Mouse (Mus musculus) spleen, embryonic (tissue): ENCODE data around the gene Mprip.

Experiments used
- CTCF ChIA-PET: fragments of 350-600 bp; sonication (Branson Sonifier 250); formaldehyde crosslinking; loops from one replicate; lab custom pipeline; 2022; lab: Charles Lee

Mprip gene

DNA sequence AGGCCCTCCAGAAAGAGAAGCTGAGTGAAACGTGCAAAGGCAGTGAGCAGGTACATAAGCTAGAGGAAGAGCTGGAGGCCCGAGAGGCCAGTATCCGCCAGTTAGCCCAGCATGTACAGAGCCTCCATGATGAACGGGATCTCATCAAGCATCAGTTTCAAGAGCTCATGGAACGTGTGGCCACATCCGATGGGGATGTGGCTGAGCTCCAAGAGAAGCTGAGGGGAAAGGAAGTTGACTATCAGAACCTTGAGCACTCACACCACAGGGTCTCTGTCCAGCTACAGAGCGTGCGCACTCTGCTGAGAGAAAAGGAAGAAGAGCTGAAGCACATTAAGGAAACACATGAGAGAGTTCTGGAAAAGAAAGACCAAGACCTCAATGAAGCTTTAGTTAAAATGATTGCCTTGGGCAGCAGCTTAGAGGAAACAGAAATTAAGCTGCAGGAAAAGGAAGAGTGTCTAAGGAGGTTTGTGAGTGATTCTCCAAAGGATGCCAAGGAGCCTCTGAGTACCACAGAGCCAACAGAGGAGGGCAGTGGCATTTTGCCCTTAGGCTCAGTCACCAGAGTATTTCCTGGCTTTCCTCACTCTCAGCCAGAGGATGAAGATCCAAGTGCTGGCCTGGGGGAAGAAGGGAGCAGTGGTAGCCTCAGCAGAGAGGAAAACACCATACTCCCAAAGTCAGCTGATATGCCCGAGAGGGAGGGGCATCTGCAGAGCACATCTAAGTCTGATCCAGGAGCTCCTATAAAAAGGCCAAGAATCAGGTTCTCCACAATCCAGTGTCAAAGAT, 97.3 kb downstream of the Mprip start:
- CTCF ChIA-PET: interaction anchor here (0.5 kb wide), 1 partner anchor 23 kb away, joined by 3 read pairs; no protein-coding TSS in a partner anchor

DNA sequence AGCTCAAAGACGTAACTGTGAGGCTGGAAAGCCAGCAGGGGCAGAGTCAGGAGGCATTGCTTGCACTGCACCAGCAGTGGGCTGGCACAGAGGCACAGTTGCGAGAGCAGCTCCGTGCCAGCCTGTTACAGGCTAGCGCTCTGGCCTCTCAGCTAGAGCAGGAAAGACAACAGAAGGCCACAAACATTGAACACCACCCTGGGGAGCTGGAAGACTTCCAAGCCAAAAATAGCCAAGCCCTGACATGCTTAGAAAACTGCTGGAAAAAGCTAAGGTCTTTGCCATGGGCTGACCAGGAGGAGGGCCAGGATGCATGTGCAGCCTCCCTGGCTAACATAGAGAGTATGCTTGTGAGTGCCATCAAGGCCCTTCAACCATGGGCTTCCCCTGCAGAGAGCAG, 98.1 kb downstream of the Mprip start:
- CTCF ChIA-PET: no interaction called here

DNA sequence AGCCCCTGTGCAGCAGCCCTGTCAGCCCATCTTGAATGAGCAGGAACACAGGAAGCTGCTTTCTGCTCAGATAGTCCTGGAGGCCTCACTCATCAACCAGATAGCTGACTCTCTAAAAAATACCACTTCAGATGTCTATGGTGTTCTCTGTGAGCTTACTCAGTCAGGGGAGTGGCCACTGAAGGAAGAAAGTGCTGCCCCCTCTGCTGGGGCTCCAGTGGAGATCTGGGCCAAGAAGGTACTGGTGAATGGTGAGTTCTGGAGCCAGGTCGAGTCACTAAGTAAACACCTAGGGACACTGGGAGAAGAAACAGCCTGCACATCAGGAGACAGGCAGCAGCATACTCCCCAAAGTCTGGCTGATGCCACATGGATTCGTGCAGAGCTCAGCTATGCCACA, 98.5 kb downstream of the Mprip start:
- CTCF ChIA-PET: no interaction called here

DNA sequence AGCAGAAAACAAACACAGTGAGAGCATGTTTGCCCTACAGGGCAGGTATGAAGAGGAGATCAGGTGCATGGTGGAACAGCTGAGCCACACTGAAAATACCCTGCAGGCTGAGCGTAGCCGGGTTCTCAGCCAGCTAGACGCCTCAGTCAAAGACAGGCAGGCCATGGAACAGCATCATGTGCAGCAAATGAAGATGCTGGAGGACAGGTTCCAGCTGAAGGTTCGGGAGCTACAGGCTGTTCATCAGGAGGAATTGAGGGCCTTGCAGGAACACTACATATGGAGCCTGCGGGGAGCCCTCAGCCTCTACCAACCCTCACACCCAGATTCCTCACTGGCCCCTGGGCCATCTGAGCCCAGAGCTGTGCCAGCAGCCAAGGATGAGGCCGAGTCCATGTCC, 99.7 kb downstream of the Mprip start:
- CTCF ChIA-PET: no interaction called here

DNA sequence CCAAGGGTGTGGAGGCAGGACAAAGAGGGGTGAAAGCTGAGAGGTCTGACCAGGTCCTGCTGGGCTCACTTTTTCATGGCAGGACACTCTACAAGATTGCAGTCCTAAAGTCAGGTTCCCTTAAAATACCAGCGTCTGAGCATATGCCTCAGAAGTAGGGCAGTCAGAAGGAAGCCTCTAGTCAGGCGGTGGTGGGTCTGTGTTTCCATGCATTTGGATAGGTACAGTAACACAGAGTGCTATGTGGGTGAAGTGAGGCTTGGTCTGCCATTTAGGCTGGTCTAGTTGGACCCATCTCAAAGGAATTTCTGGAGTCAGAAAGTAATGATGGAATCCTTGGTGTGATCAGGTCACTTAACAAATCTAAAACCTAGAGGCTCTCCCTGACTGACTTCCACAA, 108.2 kb downstream of the Mprip start:
- CTCF ChIA-PET: no interaction called here

DNA sequence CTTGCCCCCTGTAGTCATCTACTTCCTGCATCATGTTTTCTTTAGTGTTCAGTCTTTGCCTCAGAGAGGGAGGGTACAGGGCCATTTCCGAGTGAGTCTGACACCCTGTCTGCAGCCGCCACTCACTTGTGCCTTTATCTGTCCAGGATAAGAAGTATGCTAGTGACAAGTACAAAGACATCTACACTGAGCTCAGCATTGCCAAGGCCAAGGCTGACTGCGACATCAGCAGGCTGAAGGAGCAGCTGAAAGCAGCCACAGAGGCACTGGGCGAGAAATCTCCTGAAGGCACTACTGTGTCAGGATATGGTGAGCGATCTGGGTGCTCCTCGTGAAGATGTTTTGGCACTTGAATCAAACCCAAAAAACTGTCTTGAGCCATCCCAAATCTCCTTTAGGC, 108.6 kb downstream of the Mprip start:
- CTCF ChIA-PET: no interaction called here

DNA sequence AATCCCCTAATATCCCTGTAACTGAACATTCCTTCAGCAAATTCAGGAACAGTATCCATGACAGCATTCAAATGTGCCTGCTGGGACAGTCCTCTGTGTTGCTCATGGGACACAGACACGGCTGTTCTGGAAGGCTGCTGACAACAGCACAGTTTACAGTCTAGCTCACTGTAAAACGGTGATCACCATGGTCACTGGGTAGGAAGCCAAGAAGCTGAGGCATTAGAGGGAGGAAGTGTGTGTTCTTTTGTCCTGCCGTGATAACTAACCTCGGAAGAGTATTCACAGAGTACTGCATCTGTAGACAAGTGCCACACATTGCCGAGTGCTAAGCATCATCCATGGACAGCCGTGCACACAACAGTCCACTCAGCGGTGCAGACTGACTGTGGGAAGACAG, 109.6 kb downstream of the Mprip start:
- CTCF ChIA-PET: no interaction called here

DNA sequence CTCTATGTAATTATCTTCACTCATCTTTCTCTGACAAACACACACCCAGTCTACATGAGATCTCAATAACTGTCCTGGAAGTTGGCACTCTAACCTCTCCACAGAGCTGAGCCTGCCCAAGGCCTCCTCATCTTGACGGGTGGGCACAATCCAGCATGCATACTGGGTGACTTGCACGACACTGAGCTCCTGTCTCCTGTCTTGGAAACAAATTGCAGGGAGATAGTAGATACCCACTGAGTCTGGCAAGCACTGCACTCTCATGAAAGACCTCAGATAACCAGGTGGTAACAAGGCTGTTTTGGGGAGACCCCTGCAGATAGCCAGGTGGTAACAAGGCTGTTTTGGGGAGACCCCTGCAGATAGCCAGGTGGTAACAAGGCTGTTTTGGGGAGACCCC, 111.2 kb downstream of the Mprip start:
- CTCF ChIA-PET: no interaction called here

DNA sequence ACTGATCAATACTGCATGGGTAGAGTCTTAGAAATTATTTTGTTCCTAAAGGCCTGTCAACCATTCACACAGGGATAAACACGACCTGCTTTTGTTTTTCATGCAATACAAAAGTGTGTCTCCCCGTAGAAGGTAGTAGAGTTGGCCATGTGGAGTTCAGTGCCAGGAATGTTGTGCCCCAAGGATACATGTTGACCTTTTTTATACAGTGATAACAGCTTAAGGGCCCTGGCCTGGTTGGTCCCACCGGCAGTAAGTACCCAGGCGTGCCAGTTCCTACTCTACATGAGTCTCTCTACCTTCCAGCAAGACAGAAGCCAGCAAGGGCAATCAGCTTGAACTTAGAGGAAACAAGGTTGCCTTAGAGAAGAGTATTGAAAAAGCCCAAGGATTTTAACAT, 111.8 kb downstream of the Mprip start:
- CTCF ChIA-PET: no interaction called here

DNA sequence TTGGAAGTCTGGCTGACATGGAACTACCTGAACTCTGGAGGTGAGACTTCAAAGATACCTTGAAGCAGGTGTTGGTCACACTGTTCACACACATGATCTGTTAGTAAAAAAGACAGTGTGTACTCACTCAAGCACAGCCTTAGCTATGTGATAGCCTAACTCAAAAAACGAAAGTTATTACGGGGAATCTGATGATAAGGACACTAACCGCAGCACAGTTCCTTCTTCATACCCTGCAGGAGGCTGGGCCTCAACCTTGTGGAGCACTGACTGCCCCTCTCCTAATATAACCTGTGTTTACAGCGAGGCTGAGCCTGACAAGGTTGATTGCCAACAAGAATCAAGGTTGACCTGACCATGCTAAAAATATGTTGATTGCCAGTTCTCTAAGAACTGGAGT, 113.4 kb downstream of the Mprip start:
- CTCF ChIA-PET: interaction anchor here (0.6 kb wide), 1 partner anchor 56 kb away, joined by 3 read pairs; no protein-coding TSS in a partner anchor

DNA sequence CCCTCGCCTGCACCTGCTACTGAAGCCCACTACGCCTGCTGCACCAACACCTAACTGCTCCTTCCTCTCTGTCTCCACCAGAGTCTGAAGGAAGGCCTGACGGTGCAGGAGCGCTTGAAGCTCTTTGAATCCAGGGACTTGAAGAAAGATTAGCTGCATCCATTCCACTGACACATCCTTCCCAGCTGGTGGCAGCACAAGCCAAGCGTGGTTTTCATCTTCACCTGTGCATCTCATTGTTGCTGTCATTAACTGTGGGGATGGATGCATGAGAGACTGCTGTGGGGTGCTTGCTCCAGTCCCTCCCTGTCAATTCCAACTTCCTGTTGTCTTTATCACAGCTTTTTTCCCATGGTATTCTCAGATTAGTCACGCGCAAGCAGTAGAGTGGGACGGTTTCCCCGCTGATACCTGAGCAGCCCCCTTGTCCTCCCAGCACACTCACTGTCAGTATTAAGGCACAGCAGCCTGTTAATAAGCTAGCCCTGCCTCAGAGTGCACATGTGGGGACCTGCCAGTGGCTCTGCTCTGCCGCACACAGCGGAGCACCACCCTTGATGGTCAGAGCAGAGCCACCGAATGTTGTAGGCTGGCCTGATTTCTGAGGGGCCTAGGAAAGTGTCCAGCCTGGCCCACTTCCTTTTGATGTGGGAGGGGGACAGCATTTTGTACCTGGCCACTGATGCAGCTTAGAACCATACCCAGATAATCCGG, 114.5 kb downstream of the Mprip start:
- CTCF ChIA-PET: no interaction called here

DNA sequence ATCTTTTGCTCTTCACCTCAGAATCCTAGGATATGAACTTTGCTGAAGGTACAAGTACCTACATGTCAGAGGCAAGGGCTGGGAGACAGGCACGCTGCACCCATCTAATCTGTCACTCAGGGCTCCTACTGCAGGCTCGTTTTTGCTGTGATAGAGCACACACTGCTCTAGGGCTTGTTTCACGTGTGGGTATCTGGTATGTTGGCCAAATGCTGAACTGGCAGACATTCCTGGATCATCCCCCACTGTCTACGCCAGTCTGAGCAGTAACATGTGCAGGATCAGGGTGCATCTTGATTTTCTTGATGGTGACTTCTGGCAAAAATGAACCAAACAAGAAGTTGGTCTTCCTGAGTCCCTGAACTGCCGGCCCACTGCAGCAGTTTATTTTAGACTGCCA, 116.2 kb downstream of the Mprip start:
- CTCF ChIA-PET: no interaction called here

DNA sequence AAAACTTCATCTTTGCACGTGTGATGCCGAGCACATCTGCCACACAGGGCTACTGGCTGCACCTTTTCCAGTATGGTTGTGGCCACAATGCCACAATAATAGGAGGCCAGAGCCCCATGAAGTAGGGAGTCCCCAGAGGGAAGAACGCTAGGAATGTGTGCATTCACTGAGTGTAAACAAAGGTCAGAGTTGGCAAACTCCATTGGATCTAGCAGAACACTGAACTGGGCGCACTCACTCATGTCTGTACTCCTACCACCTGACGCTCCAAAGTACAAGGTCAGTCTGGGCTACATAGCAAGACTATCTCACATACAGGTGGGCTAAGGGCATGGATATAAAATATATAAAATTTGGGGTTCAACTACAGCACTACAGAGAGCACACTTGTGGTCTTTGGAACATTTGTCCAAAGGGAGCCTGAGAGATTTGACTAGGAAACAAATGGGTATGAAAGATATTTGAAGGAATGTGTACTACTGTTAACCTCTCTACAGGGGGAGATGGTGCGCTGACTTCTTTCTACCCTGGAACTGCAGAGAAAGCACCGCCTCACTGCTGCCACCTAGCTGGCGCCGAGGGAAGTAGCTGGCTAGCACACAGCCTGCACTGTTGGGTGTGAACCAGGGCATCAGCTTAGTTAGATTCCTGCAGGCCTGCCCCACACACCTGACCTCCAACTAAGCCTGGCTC, 117.2 kb downstream of the Mprip start:
- CTCF ChIA-PET: no interaction called here

DNA sequence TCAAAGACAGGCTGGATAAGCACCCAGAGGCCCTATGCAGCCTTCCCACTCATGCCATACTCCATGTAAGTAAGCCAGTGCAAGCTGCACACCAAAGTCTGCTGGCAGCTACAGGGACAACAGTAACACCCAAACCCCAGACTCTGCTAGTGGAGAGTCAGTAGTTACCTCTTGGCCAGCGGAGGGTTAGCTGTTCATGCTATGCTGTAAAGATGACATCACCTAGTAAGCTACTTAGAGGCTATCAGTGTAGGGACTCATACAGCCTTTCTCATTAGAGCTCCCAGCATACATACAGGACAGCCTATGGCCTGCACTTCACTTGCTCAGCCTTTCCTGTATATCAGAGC, 117.7 kb downstream of the Mprip start:
- CTCF ChIA-PET: no interaction called here

DNA sequence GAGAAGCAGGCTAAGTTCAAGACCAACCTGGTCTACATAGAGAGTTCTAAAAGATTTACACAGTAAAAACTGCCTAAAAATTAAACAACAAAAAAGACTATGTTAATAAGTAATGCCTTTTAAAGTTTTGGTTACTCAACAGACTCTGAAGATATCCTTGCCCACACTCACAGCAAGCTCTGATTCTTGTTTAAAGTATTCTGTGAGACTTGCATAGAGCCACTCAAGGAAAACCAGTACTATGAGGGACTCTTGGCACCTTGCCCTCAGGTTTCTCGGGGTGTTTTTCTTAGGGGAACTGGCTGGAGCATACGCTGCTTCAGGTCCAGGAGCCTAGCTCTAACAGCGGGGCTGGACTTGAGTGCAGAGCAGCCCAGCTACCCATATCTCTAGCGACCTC, 118.3 kb downstream of the Mprip start:
- CTCF ChIA-PET: no interaction called here

DNA sequence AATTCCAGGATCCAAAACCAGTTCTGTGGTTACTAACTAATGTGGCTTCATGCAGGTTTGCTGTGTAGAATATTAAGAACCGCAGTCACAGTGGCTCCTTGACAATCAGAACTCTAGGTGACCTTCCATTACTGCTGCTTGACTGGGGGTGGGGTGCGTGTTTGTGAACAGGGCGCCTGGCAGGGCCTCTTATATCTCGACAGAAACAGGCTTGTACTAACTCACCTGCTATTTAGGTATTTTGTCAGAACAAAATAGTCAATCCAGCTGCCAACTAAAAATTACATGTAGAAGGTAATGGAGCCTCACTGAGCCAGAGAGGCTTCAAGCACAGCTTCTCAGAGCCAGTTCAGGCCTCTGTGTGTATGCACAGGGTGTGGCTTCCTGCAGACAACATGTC, 119.1 kb downstream of the Mprip start:
- CTCF ChIA-PET: no interaction called here

DNA sequence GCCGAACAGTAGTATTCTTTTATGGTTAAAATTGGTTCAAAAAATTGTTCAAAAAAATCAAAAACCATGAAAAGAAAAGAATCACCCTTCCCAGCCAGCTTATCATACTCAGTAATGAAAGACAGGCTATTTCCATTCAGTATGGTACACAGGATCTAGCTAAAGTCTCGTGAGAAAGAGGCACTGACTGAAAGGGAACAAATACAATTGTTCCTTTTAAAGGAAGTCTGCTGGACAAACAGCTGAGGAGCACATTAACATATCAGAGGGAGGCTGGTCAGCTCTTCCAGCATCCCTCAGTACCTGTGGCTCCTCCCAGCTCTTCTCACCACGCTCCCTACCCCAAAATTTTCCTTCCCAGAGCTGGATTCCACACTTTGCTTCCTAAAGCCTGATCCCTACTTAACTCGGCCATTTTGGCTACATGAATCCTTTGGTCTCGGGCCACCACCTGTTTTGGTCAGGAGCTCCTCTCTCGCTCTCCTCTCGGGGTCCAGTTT, 121.0 kb downstream of the Mprip start:
- CTCF ChIA-PET: no interaction called here

DNA sequence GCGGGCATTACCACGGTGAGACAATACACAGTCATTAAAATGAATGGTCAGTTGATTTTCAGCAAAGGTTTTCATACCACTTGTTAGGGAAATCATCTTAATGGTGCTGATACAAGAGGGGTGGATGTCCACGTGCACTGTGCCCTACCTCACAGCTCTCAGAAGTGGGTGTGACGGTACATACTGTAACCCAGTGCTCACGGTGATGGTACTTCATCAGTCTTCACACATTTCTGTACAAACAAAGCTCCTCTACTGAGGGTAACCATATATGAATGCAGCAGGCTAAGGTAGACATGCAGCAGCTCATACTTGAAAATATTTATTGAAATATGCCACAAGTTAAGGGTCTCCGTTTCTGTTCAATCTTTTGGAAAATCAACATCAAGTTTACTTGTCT, 122.5 kb downstream of the Mprip start:
- CTCF ChIA-PET: no interaction called here

DNA sequence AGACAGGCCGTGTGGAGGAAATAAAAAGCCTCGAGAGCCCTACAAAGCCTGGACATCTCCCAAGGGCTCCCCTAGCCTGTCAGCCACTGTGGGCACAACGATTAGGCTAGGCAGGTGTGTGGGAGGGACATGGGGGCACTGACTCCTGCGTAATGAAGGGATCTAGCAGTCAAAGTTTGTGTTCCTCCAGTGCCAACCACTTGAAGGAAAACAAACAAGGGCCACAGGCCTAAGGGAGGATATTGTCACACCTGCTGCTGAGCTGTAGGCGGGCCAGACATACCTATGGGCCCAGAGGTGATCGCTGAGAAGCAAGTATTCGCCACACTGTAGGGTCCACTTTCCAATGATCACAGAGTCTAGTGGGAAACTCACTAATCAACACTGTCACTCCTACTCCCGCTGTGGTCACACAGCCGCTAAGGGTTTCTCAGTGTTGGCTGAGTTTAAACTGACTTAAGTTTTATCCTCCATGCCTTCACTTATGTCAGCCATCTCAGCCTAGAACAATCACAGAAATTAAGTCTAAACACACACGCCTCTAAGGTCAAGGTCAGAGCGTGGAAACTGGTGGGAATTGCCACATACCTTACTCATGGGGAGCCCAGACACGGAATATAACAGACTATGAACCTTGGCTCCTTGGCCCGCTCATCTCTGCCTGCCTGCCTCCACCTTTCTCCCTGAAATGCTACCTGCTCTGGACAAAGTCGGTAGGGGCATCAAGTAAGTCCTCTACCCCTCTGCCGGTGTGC, 125.5 kb downstream of the Mprip start:
- CTCF ChIA-PET: no interaction called here

DNA sequence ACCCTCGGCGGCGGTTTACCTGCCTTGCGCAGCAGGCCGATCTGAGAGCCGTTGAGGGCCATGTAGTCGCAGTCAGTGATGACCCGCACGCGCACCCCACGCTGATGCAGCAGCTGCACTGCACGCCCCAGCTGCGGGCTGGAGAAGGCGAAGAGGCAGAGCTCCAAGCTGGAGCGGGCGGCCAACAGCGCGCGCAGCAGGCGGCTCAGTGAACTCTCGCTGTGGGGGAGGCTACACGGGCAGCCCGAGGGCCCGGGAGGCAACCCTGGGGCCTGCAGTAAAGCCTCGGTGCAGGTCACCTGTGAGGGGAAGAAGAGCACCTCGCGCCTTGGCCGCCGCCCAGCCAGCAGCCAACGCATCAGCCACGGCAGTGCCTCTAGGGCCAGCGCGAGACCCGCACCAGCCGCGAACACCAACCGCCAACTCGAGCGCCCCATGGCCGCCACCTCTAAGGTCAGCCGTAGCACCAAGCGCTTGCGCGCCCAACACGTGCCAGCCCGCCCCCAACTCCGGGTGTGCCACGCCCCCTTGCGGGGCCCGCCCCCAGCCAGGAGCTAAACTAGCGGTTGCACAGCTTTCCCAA, 126.2 kb downstream of the Mprip start, which contains the start of gene Pld6:
Gene Pld6, minus strand, starts transcription at position 447 of the 583 bp plus-strand sequence.
- CTCF ChIA-PET: interaction anchor here (0.6 kb wide), 1 partner anchor 28 kb away, joined by 9 read pairs; no protein-coding TSS in a partner anchor

DNA sequence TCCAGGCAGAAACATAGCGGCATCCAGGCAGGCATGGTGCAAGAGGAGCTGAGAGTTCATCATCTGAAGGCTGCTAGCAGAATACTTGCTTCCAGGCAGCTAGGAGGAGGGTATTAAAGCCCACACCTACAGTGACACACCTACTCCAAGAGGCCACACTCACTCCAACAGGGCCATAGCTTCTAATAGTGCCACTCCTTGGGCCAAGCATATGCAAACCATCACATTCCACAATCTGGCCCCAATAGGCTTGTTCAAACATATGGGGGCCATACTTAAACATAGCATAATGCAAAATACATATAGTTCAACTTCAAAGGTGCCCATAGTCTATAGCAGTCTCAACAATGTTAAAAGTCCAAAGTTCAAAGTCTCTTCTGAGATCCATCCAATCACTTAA, 128.2 kb downstream of the Mprip start:
- CTCF ChIA-PET: interaction anchor here (0.5 kb wide), 1 partner anchor 1160 kb away, joined by 3 read pairs; no protein-coding TSS in a partner anchor
